In genomic region chr1:132162618-132163017, GRCm38 (mm10) we compare ENCODE assay signal across 16 mouse cellular contexts. TPM values are rescaled to one million over a fixed set of nuclear protein-coding genes. Genes with fewer than 3 reads are reported as not detected.
DNase-seq lines count a peak whose midpoint lies in the region; ATAC-seq and TF ChIP-seq lines count a peak whose summit lies in the region.
"Not testable (repeated sequence)": the region's sequence is repeated elsewhere in the genome, so short reads cannot be mapped to it uniquely, and the experiment has no call there.
"Had no signal": no experiment of that assay in that cellular context is flagged by ENCODE, and none has a peak within 500 bp of the region (broad histone marks: within the 10 kb centered on the region; RNA-seq: fewer than 3 reads in every experiment).

No protein-coding gene starts in this region.

- not testable (repeated sequence) for H3K4me1 ChIP-seq in MEL (ENCODE audit: control insufficient read depth in 1 of 2, insufficient read depth in 2 of 2, low read length in 2 of 2); intestine, postnatal 0 days (replicated peaks; ENCODE audit: control insufficient read depth, insufficient read depth, low read length); lung, postnatal 0 days (ENCODE audit: insufficient read depth, low read depth, low read length); stomach, postnatal 0 days (replicated peaks; ENCODE audit: control insufficient read depth, insufficient read depth)

- TF ChIP-seq POLR2A in MEL (IDR thresholded peaks at IDR 0.05; ENCODE audit: control insufficient read depth in 1 of 2, insufficient read depth in 1 of 2, low read depth in 1 of 2, low read length in 2 of 2, poor library complexity in 1 of 2); brain, embryonic 14.5 days (IDR thresholded peaks at IDR 0.05; ENCODE audit: borderline replicate concordance, extremely low read depth, insufficient read depth, insufficient read length, poor library complexity, severe bottlenecking): not testable (repeated sequence)

- not testable (repeated sequence) for H3K9ac ChIP-seq in MEL (ENCODE audit: control insufficient read depth, low read depth, low read length, poor library complexity, severe bottlenecking); intestine, postnatal 0 days (ENCODE audit: low read depth, low read length); lung, postnatal 0 days (replicated peaks; ENCODE audit: low read depth); stomach, postnatal 0 days (ENCODE audit: low read length)

- H3K27ac ChIP-seq in MEL (ENCODE audit: control insufficient read depth, low read depth, low read length); gastrocnemius, adult 2 months; intestine, postnatal 0 days (ENCODE audit: low read depth, low read length); left cerebral cortex, adult 2 months; lung, postnatal 0 days (ENCODE audit: low read length); stomach, postnatal 0 days (replicated peaks): not testable (repeated sequence)

- TF ChIP-seq EP300 in MEL (IDR thresholded peaks at IDR 0.05; ENCODE audit: low read depth in 1 of 2, low read length in 2 of 2); lung, postnatal 0 days (IDR thresholded peaks at IDR 0.05); stomach, postnatal 0 days (optimal IDR thresholded peaks at IDR 0.05): not testable (repeated sequence)

- H3K9me3 ChIP-seq in MEL (replicated peaks; ENCODE audit: insufficient read depth, low read length); intestine, postnatal 0 days (ENCODE audit: control insufficient read depth); lung, postnatal 0 days (ENCODE audit: low read length); stomach, postnatal 0 days (ENCODE audit: control insufficient read depth, low read length): not testable (repeated sequence)

- H3K4me2 ChIP-seq in intestine, postnatal 0 days (replicated peaks; ENCODE audit: low read depth); lung, postnatal 0 days (replicated peaks; ENCODE audit: low read depth, low read length); stomach, postnatal 0 days (replicated peaks; ENCODE audit: low read depth): not testable (repeated sequence)

- not testable (repeated sequence) for H3K4me3 ChIP-seq in MEL (ENCODE audit: control insufficient read depth in 1 of 2, insufficient read depth in 1 of 2, low read depth in 2 of 2, low read length in 2 of 2); gastrocnemius, adult 2 months; intestine, postnatal 0 days (ENCODE audit: low read depth, low read length); left cerebral cortex, adult 2 months; lung, postnatal 0 days (ENCODE audit: low read depth, low read length); stomach, postnatal 0 days (ENCODE audit: low read depth, low read length)

- H3K36me3 ChIP-seq in MEL (ENCODE audit: control insufficient read depth in 1 of 2, insufficient read depth in 2 of 2, low read length in 2 of 2); intestine, postnatal 0 days (ENCODE audit: control insufficient read depth, insufficient read depth); lung, postnatal 0 days (ENCODE audit: insufficient read depth, low read length); stomach, postnatal 0 days (ENCODE audit: control insufficient read depth, insufficient read depth, low read length): not testable (repeated sequence)

- peak; percentile 22 to 47 (median 44); a peak in 5 of 6 replicates for TF ChIP-seq CTCF in MEL (IDR thresholded peaks at IDR 0.05 in 2 of 3, conservative IDR thresholded peaks at IDR 0.05 in 1 of 3; ENCODE audit: control insufficient read depth in 1 of 3, insufficient read depth in 1 of 3, low read depth in 2 of 3, low read length in 3 of 3, poor library complexity in 1 of 3, severe bottlenecking in 1 of 3)
- TF ChIP-seq CTCF in brain, embryonic 14.5 days (IDR thresholded peaks at IDR 0.05; ENCODE audit: borderline replicate concordance, extremely low read depth, insufficient read depth, insufficient read length), result peak; percentile 18; the same call in 1 of the 2 replicates
- TF ChIP-seq CTCF in gastrocnemius, adult 2 months (IDR thresholded peaks at IDR 0.05), result peak; percentile 13; the same call in 1 of the 2 replicates
- peak; percentile 48 for TF ChIP-seq CTCF in intestine, postnatal 0 days (IDR thresholded peaks at IDR 0.05; ENCODE audit: low read depth)
- peak; percentile 30 for TF ChIP-seq CTCF in left cerebral cortex, adult 2 months (IDR thresholded peaks at IDR 0.05)
- peak; percentile 43 for TF ChIP-seq CTCF in lung, postnatal 0 days (IDR thresholded peaks at IDR 0.05)
- peak; percentile 55 for TF ChIP-seq CTCF in stomach, postnatal 0 days (IDR thresholded peaks at IDR 0.05; ENCODE audit: low read depth)

- DNase-seq in A20 (ENCODE audit: low read depth, low spot score), result peak; percentile 23
- not testable (repeated sequence) for DNase-seq in MEL (ENCODE audit: low read depth, low spot score); brain, embryonic 14.5 days (ENCODE audit: low read depth); gastrocnemius, adult 2 months; left cerebral cortex, adult 2 months (ENCODE audit: extremely low spot score in 1 of 2, low spot score in 2 of 2); lung, postnatal 0 days (ENCODE audit: low spot score); stomach, postnatal 0 days (ENCODE audit: low spot score)

- intact Hi-C loops in gastrocnemius, adult 2 months (cut with DNase I); left cerebral cortex, adult 2 months (cut with DNase I): not testable (repeated sequence)

- TF ChIP-seq RAD21 in MEL (IDR thresholded peaks at IDR 0.05; ENCODE audit: low read depth, low read length), result peak; percentile 12; the same call in 1 of the 2 replicates

- 50% methylated on average over 9 of the region's 9 CpGs for WGBS in intestine, postnatal 0 days
- WGBS in lung, postnatal 0 days, result 50% methylated on average over 9 of the region's 9 CpGs
- 59% methylated on average over 9 of the region's 9 CpGs for WGBS in stomach, postnatal 0 days

- H3K27me3 ChIP-seq in MEL (ENCODE audit: control insufficient read depth in 1 of 2, insufficient read depth in 2 of 2, low read length in 2 of 2); lung, postnatal 0 days (replicated peaks; ENCODE audit: insufficient read depth, low read length); stomach, postnatal 0 days (ENCODE audit: control insufficient read depth, insufficient read depth, low read length): not testable (repeated sequence)
- H3K27me3 ChIP-seq in intestine, postnatal 0 days (replicated peaks; ENCODE audit: control insufficient read depth, insufficient read depth, low read length), result peaks cover 11% of the 10 kb centered on the region; the same call in 1 of the 2 replicates

- not testable (repeated sequence) for ATAC-seq in intestine, postnatal 0 days; lung, postnatal 0 days; stomach, postnatal 0 days (ENCODE audit: low FRiP score, low TSS enrichment)

- H3K79me2 ChIP-seq in MEL (ENCODE audit: control insufficient read depth, insufficient read depth, low read length, poor library complexity), result not testable (repeated sequence)

TF ChIP-seq in MEL, 35 proteins besides CTCF, POLR2A, EP300 and RAD21 (continues in another document):
- TF ChIP-seq USF1 (IDR thresholded peaks at IDR 0.05; ENCODE audit: low read depth, low read length), result peak; percentile 40
- TF ChIP-seq MYC (IDR thresholded peaks at IDR 0.05; ENCODE audit: low read depth, low read length), result peak; percentile 73
- TF ChIP-seq MAX (IDR thresholded peaks at IDR 0.05; ENCODE audit: low read length), result peak; percentile 15; the same call in 1 of the 2 replicates

RNA-seq across cellular contexts. Expression of gene Cdk18, which starts 23.1 kb away (rescaled TPM):
- 0.56 and 1.3 TPM in 2 replicates for total RNA-seq in MEL (2012; rRNA removed)
- 10 to 100 TPM in 1 of 2 experiments, not detected in 1; 15.7 TPM for polyA plus RNA-seq in MEL (2012; ENCODE audit: insufficient read depth in 1 of 2, insufficient read length in 2 of 2, low read depth in 1 of 2, low replicate concordance in 2 of 2, missing spikeins in 1 of 2)
- polyA plus RNA-seq in brain, embryonic 14.5 days (2012; rRNA removed), result 1.3 TPM in 2 replicates
- 1 to 10 TPM; 3.0 to 4.1 TPM for total RNA-seq in gastrocnemius, adult 2 months (2021)
- 33.7 and 39.3 TPM in 2 replicates for polyA plus RNA-seq in intestine, postnatal 0 days (2015; fragmentation: Nextera tagmentation; extraction: Ambion mirVana)
- 10 to 100 TPM; 27.9 to 33.2 TPM for total RNA-seq in left cerebral cortex, adult 2 months (2021)
- 6.5 and 6.9 TPM in 2 replicates for polyA plus RNA-seq in lung, postnatal 0 days (2015; fragmentation: Nextera tagmentation; extraction: Ambion mirVana)
- polyA plus RNA-seq in stomach, postnatal 0 days (2015; fragmentation: Nextera tagmentation; extraction: Ambion mirVana), result 9.7 and 14.5 TPM in 2 replicates

RNA-seq across cellular contexts. Expression of gene Lemd1, which starts 28.6 kb away (rescaled TPM):
- total RNA-seq in MEL (2012; rRNA removed), result not detected in 2 replicates
- not detected for polyA plus RNA-seq in MEL (2012; ENCODE audit: insufficient read depth in 1 of 2, insufficient read length in 2 of 2, low read depth in 1 of 2, low replicate concordance in 2 of 2, missing spikeins in 1 of 2)
- polyA plus RNA-seq in brain, embryonic 14.5 days (2012; rRNA removed), result 22.9 and 25.1 TPM in 2 replicates
- total RNA-seq in gastrocnemius, adult 2 months (2021), result not detected
- polyA plus RNA-seq in intestine, postnatal 0 days (2015; fragmentation: Nextera tagmentation; extraction: Ambion mirVana), result 0.08 TPM in 1 of 2 replicates, not detected in the other
- 1 to 10 TPM; 3.9 to 6.8 TPM for total RNA-seq in left cerebral cortex, adult 2 months (2021)
- polyA plus RNA-seq in lung, postnatal 0 days (2015; fragmentation: Nextera tagmentation; extraction: Ambion mirVana), result 0.79 TPM in 1 of 2 replicates, not detected in the other
- polyA plus RNA-seq in stomach, postnatal 0 days (2015; fragmentation: Nextera tagmentation; extraction: Ambion mirVana), result 0.30 and 0.42 TPM in 2 replicates
- total RNA-seq: adrenal gland, postnatal 25 days; gastrocnemius, adult 18-20 months; gastrocnemius, postnatal 25 days; granulocyte monocyte progenitor cell, adult 5-6 weeks; heart, postnatal 10 days; heart, postnatal 4 days had no signal
- polyA plus RNA-seq: G1E; heart, embryonic 13.5 days had no signal

RNA-seq across cellular contexts. Expression of gene AC124108.1, which starts 28.6 kb away (rescaled TPM):
- not detected in 2 replicates for total RNA-seq in MEL (2012; rRNA removed)
- polyA plus RNA-seq in MEL (2012; ENCODE audit: insufficient read depth in 1 of 2, insufficient read length in 2 of 2, low read depth in 1 of 2, low replicate concordance in 2 of 2, missing spikeins in 1 of 2), result not detected
- polyA plus RNA-seq in brain, embryonic 14.5 days (2012; rRNA removed), result 21.7 and 23.3 TPM in 2 replicates
- not detected for total RNA-seq in gastrocnemius, adult 2 months (2021)
- not detected in 2 replicates for polyA plus RNA-seq in intestine, postnatal 0 days (2015; fragmentation: Nextera tagmentation; extraction: Ambion mirVana)
- total RNA-seq in left cerebral cortex, adult 2 months (2021), result 1 to 10 TPM; 4.3 to 6.1 TPM
- not detected in 2 replicates for polyA plus RNA-seq in lung, postnatal 0 days (2015; fragmentation: Nextera tagmentation; extraction: Ambion mirVana)
- polyA plus RNA-seq in stomach, postnatal 0 days (2015; fragmentation: Nextera tagmentation; extraction: Ambion mirVana), result 0.02 and 0.06 TPM in 2 replicates
- total RNA-seq: adrenal gland, postnatal 25 days; gastrocnemius, adult 18-20 months; gastrocnemius, postnatal 25 days; granulocyte monocyte progenitor cell, adult 5-6 weeks; heart, postnatal 10 days; heart, postnatal 4 days had no signal
- polyA plus RNA-seq: G1E; heart, embryonic 13.5 days had no signal

Comparison
In these comparisons a context has a peak if more than half of its experiments do, and no peak if none do; other contexts are left out.
1. RNA of gene Lemd1, which starts 28.6 kb away (polyA plus RNA-seq): 22.9 to 25.1 TPM in brain, embryonic 14.5 days; 0.30 to 0.42 TPM in stomach, postnatal 0 days, 0.08 TPM in intestine, postnatal 0 days, 0.79 TPM in lung, postnatal 0 days and not detected in MEL; every median in the first group is over 10 times any median in the second.
2. RNA of gene AC124108.1, which starts 28.6 kb away (polyA plus RNA-seq): 21.7 to 23.3 TPM in brain, embryonic 14.5 days; 0.02 to 0.06 TPM in stomach, postnatal 0 days, not detected in intestine, postnatal 0 days, not detected in lung, postnatal 0 days and not detected in MEL; every median in the first group is over 10 times any median in the second.
3. Peak in every context shown above with its lines, with median percentiles within 50 percentile points of each other: CTCF ChIP-seq.